Mouse (Mus musculus) heart, postnatal 4 days (tissue): ENCODE results near the gene Dab1. TPM values are rescaled to one million over a fixed set of nuclear protein-coding genes. Genes with fewer than 3 reads are reported as not detected.

ENCODE experiments used
- DNase-seq: peaks from one replicate; pipeline ENCODE4 v3.0.0; 2021
- total RNA-seq, 2 experiments: library from RNA; stranded (reverse); gene quantifications; 2 replicates each; pipeline ENCODE4 v1.2.3; 2021

Dab1 gene
- total RNA-seq, 2 experiments from 2014 or later: 0.29 to 0.67 TPM

DNA sequence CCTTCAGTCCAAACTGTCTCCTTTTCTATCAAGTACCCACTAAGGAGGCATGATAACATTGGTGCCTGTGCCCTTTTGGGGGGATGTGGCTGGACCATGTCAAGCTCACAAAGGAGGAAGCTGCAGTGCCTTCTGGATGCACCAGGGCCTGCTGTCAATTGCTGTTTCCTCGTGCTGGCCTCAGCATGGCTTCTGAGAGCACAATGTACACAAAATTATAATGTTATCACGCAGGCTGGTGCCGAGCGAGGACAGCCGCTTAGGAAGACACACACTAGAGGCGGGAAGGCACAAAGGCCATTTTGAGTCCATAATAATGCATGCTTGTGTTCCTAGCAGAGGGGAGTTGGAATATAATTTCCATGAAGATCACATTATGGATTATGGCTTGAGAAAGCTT lies 81.2 kb downstream of the Dab1 start:
- no peak for DNase-seq

DNA sequence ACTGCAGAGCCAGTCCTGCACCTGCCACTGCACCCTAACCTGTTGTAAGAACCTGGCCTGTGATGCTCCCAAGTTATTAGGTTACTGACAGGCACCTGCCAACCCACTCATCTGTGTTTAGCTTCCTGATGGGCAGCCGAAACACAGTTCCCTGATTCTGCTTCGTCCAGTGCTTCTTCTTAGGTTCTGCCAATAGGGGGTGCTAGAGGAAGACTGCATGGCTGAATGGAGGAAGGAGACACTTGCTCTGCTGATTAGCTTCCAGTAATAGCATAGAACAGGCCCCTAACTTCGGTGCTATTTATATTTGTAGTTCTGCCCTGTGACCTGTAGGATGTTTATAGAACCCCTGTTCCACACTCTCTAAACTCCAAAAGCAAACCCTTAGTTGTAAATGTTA lies 83.0 kb downstream of the Dab1 start:
- peak; percentile 8 for DNase-seq

DNA sequence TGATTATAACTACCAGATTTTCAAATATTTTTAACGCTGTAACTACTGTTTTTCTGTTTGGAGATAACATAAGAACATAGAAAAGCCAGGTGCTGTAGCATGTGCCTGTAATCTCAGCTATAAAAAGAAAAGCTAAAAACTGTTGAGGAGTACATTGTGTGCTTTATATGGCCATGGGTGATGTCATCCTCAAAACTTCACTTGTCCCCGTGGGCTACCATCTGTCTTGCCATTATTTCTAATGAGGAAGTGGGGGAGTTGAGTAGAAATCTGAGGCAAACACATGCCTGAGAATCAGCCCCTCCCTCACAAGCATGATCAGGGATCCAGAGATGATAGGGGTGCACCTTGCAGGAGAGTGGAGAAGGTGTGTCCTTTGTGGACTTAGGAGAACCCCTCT lies 85.3 kb downstream of the Dab1 start:
- DNase-seq: no peak

DNA sequence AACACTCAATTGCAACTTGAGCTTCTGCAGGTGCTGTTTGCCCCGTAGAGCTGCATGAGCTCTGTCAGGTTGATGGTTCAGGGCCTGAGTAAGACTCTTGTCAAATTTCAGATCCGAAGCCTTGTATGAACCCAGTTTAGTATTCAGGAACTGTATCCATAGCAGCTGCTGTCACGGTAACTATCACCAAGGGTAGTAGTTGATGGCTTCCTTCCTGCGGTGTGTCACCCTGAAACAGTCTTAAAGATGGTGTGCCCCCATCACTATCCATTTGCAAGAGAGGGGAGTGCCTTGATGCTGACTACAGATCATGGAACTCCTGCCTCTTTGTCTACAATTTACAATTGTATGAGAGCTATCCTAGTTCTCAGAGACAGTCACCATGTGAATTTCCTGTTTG lies 87.3 kb downstream of the Dab1 start:
- no peak for DNase-seq

DNA sequence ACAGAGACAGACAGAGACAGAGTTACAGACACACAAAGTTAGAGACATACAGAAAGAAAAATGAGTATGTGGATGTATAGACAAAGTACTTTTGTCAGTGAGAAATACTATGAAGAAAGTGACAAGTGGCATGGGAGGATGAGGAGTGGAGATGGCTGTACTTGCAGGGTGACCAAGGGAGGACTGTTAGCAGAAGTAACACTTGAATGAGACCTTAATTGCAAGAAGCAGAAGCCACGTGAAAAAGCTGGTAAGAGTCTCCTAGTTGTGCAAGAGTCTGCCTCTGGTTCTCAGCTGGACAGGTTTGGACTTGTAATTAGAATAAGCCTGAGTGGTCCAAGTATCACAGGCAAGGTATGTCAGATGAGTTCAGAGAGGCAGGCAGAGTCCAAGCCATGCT lies 88.0 kb downstream of the Dab1 start:
- DNase-seq: no peak

DNA sequence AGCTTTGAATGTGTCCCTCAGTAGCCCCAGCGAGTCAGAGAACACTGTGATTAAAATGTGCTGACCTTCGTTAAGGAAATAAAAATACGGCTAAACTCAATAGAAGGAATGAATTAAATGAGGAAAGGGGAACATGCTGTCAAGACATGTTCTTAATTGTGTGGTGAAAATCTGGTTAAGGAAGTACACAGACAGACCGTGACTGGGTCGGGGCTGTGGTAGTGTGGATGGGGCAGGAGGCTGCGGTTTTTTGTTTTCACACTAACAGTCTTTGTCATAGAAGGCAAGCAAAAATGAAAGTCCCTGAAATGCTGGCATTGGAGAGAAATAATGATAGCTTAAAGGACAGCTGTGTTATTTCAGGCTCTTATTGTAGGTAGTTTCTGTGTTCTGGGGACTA lies 92.2 kb downstream of the Dab1 start:
- DNase-seq: no peak

DNA sequence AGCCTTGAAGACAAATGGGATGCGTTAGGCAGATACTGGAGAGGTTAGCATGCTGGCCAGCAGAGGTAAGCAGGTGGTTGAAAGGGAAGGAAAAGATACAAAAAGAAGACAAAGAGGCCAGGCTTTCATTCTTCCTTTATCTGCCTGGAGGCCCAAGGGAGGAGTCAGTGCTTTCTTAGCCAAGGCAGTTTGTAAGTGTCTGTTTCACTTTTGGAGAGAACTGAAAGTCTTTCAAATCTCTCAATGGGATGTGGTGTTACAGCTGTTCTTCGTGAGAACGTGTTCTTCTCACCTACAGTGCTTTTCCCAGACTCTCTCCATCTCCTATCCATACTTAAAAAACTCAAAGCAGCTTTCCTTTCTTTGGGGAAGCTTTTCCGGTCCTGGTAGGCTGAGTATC lies 94.8 kb downstream of the Dab1 start:
- no peak for DNase-seq

DNA sequence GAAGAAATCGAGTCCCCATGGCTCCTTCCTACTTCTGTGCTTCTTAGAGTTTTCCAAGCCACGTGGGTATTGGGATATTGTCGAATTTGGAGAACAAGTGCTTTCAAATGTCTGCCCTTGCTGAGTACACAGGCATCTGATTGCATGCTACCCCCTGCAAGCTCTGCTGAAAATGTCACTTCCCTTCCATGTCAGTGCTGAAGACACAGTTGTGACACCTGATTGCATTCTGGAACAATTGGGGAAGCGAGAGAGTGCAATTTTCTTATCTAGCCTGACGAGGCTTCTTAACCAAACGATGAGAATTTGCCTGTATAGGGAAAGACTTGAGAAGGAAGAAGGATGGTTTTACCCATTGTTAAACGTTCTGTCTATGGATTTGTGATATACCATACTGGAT lies 95.8 kb downstream of the Dab1 start:
- no peak for DNase-seq

DNA sequence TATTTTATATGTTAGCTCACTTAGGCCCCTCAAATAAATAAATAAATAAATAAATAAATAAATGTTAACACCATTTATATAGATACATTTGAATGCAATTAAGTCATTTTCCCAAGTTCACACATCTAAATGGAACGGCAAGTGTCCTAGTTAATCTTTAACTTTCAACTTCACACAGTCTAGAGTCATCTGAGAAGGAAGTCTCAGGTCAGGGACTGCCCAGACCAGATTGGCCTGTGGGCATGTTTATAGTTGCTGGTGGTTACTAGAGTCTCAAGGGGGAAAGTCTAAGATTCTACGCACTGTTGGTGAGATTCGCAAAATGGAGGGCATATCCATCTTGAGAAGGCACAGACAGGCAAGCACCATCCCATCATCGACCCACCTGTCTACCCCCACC lies 96.4 kb downstream of the Dab1 start:
- DNase-seq: no peak

DNA sequence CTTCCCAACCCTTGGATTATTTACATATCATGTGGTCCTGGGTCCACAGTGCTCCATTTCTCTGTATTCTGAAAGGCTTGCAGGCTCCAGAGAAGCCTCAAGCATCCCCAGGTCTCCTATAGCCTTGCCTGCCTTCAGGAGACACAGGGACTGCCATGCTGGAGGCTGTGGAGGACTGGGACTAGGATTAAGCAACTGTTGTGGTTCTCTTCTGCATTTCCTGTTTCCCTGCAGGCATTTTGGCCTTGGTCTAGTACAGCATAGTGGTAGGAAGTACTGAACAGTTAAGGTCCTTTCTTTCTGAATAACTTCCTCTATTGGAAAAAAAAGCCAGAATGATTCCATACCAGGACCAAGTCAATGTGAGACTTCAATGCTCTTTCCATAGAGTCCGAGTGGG lies 103.6 kb downstream of the Dab1 start:
- no peak for DNase-seq

DNA sequence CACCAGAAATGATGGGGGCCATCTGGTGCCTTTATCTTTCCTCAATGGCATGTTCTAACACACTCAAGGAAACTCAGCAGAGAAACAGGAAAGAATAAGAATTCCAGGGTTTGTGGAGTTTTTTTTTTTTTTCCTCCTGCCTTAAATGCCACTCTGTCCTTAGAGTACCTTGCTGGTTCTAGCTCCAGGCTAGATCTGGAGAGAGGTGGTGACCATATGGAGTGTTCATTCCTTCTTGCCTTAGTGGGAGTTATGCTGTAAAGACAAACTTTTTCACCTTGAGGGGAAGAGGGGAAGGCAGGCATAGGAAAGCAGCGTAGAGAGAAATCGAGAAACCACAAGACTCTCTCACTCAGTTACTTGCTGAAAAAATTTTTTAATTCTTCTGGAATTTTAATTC lies 107.3 kb downstream of the Dab1 start:
- DNase-seq: no peak

DNA sequence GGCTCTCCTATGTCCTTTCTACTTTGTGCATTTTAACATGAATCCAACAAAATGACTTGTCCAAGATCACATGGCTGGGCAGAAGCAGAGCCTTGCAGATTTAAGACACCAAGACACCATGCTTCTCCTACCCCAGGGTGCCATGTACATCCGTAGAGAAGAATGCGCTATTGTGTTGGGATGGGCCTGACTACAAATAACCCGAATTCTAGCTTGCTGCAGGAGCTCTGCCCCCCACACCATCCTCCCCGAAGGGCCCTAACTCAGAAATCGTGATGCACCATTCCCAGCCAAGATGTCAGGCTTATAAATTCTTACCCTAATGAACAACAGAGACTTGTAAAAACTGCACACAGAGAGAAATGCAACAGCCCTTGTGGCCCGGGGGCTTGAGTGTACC lies 118.0 kb downstream of the Dab1 start:
- DNase-seq: no peak

DNA sequence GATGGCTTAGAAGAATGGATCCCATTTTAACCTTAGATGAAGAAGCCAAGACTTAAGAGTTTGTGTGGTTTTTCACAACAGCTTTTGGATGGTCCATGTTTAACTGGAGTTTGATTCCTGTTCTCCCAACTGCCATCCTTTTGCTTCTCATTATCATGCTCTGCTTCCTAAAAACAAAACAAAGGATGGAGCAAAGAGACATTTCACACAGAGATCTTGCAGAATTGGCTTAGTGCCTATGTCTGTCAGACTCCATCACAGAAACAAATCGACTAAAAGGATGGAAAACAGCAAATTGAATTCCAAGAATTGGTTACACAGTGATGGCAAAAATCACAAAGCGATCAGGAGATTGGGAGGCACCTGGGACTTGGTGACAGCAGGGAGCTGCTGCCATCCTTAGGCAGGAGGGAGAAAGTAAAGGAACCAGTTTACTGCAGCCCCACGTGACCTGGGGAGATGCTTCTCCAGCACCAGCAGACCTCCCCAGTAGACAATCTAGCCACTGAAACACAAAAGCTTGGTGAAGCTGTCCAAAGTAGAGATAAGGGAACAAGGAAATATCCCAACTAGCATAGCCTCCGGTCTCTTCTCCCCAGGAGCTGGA lies 132.2 kb downstream of the Dab1 start:
- no peak for DNase-seq

DNA sequence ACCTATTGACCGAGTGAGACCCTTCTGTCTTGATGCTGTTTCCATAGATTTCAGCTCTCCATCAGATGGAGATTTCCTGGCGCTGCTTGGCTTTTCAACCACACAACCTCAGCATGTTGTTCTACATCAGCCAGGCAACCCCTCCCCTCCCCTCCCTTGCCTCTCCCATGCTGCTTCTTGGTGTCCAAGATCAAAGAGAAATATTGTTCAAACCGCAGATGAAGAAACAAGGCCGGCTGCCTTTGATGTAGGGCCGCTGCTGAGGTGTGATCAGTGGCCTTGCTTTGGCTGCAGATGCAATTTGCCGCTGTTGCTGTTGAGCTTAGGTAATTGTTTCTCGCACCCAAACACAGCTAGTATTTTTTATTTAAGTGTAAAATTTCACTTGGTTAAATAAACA lies 135.4 kb downstream of the Dab1 start:
- DNase-seq: no peak

DNA sequence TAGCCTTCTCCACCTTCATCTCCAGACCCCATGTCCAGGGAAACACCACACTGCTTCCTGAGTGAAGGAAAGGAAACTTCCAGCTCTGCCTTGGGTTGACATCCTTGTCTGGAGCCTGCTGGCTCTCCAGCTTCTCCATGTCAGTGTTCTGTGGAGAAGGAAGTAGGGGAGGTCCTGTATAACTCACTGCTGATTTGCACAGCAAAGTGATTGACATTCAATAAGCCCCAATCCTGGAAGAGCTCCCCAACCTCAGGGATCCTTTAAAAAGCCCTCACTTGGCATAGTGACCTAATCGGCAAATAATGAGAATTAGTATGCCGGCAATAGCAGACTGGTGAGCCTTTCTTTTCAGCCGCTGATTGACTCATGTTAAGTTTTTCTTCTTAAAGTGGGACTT lies 138.1 kb downstream of the Dab1 start:
- DNase-seq: no peak

DNA sequence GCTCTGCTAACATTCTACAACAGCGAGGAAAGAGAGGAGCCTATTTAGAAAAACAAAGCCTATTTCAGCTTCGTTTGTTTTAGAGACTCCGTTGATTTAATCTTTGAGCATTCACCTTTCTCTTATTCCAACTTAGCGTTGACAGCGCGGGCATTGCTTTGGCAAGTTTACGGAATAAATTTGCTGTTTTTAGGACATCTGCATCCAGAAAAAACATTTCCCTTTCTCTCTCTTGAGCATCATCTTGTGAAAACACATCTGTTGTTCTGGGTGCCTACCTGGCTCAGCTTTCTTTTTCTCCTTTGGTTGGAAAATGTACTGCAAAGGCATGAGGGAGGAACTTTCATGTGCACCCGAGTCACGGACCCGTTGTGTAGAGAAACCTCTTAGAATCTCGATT lies 143.3 kb downstream of the Dab1 start:
- DNase-seq: no peak

DNA sequence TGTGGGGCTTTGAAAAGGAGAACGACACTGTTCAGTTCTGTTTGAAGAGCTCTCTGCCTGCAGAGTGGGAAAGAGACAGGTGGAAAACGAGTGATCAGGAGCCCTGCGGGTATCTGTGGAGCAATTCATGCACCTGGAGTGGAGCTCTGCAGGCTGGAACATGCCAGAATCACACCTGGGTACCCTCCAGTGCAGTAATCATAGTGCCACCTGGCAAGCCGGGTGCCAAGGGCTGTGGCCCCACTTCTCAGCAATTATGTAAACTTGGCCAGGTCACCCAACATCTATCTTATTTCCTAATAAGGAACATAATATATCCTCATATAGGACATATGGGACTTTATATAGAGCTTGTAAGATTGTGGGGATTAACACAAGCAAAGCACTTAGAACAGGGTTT lies 156.6 kb downstream of the Dab1 start:
- no peak for DNase-seq

DNA sequence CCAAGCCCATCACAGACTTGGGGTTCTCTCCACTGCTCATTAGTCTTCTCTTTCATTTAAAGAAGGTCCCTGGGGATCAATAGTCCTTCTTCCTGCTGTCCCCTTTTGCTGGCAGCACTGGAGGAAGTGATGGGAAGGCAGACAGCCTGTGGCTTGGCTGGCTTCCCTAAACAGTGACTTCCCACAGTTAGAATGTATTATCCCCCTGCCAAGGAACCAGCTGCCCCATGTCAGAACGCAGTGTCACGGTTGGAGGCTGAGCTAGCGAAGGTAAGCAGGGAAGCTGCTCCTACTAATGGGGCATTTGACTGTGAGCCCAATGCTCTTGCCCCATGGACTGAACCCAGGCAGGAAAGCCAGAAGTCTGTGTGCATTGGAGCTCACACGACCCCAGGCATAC lies 162.2 kb downstream of the Dab1 start:
- peak; percentile 79 for DNase-seq

DNA sequence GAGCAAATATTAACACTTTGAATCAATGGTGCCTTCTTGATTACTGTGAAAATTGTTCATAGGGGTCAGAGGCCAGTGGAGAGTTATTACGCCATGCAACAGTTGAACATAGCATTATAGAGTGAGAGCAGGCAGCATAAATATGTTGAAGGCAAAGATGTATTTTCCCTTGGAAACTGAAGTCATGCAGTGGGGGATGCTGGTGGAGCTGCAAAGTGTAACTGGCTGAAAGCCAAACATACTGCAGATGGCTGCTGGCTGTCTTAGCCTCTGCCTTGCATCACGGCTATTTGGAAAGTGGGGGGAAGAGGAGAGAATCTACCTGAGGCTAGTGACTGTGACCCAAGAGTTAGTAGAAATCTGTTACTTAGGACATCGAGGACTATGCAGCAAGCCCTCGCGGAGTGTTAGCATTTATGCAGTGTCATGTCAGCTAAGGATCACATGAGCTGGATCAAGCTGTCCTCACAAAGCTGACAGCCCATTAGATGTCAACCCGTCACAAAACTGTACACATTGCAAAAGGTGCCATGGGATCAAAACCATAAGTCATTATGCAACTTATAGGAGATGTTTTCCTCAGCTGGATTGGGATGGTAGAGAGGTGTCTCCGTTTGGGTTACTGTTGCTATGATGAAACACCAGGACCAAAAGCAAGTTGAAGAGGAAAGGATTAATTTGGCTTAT lies 164.5 kb downstream of the Dab1 start:
- DNase-seq: no peak

DNA sequence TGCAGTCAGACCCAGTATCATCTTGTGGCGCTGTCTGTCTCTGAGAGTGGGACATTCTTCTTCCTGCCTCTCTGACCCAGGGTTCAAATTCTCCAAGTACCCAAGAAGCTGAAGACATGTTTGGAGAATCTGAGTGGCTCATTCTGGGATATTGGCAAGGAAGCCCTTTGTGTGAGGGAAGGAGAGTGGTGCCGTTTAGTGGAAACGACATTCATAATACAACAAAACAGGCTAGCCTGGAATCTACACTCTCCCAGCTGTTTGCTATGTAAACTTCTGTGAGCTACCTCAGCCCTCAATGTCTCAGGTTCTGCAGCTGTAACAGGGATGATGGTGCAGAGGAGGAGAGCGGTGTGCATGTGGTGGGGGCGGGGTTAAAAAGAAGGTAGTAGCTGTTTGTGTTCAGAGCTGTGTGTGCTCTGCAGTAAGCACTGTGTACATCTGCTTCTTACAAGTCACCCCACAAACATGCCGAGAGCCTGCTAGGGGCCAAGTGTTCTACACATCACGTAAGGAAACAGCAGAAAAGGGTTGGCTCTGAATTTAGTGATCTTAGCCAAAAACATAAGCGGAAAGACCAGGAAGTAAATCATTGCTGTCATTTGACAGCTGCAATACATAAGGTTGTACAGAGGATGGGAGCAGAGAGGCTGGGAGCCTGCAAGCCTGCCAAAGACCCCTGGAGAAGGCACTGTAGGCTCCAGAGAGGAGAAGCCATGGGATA lies 174.6 kb downstream of the Dab1 start:
- peak; percentile 25 for DNase-seq

DNA sequence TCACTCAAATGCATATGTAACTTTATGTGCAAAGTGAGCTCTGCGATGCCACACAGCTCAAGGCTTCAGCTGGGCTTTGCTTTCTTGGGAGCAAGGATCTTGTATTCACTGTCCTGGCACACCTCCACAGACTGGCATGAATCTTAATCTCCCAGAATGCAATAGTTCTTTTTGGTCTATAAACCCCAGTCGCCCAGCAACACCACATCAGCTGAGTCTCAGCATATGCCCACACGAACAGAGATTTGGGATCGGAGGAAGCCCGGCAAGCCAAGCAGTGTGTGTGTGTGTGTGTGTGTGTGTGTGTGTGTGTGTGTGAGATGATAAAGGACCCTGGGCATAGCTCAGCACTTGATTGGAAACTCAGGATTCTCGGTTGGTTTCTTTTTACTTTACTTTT lies 177.3 kb downstream of the Dab1 start:
- no peak for DNase-seq

DNA sequence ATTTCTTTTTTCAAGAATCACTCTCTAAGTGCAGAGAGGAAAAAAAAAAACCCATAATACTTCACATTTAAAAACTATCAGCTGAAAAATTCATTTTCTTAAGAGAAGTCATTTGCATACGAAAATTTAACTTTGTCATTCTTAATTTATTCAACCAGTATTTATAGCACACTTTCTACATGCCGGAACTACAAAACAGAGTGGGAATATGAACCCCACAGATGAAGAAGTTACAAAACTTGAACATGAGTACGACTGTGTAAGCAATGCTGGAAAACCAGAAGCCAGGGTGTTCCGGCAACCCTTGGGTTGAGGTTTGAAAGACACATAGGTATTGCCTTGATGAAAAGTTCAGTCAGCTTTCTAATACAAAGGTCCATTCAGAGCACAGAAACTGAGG lies 183.3 kb downstream of the Dab1 start:
- DNase-seq: no peak

DNA sequence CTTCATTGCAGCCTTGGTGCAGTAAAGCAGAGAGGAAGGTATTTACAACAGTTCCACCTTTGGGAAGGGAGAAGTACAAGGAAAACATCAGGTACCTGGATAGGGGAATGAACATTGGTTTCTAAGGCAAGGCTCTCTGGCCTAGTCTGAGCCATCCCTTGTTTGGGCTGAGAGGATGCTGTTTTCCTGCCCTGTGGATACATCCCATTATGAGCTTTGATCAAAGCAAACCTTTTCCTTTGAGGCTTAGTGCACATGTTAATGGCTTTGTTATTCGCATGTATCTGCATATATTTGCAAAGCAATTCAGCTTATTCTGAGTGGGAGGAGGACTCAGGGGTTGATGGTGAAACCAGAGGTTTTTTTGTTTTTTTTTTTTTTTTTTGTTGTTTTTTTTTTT lies 185.3 kb downstream of the Dab1 start:
- DNase-seq: no peak

DNA sequence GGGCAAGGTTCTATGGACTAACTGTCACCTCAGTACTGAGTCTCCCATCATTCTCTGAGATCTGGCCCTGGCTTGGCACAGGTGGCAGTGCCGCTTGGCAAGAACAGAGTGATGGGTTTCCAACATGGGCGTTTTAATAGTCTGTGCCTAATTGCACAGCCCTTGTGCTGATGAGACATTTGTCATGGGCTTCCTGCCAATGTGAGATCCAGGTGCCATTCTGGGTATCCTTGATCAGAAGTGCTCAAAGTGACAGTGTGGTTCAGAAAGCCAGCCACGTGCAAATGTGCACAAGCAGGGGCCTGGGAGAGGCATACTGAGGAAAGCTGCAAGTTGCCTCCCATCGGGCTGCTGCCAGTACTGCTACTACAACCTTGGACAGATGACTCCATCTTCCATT lies 203.5 kb downstream of the Dab1 start:
- no peak for DNase-seq
